Mouse (Mus musculus): ENCODE results near the gene Cc2d2a. TPM values are rescaled to one million over a fixed set of nuclear protein-coding genes. Genes with fewer than 3 reads are reported as not detected.

Gene Cc2d2a
- polyA plus RNA-seq, 1 experiment from 2014 or later = 8.7 TPM

DNA sequence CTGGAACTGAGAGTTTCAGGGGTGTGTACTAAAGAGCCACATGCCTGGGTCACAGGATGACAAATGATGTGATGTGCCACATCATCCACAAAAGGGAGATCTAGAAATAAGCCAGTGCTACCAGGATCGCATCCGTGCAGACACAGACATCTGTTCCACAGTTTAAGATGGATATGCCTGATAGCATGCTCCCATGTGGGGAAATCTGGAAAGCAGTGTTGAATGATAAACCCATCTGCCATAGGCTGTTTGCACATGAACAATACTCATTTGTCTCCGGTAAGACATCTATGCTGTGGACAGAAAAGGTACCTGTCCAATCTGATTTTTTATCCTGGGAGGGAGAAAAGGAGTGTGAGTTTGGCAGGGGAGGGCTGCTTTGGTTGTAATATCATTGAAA is 35.0 kb downstream of the Cc2d2a start:
- Histone ChIP-seq H3K4me3 (ENCODE audit: low read depth, low read length) (no peak overlapping the region), H3K27me3 (ENCODE audit: control insufficient read depth, insufficient read depth, low read length) (no peaks in the 10 kb centered on the region), H3K36me3 (replicated peaks; ENCODE audit: control insufficient read depth, insufficient read depth, low read depth, low read length) (no peaks in the 10 kb centered on the region; the same call in 1 of the 2 replicates), H3K27ac (replicated peaks; ENCODE audit: low read depth, low read length) (no peak overlapping the region), H3K9ac (replicated peaks; ENCODE audit: low read length) (no peak overlapping the region), H3K4me2 (ENCODE audit: low read depth, low read length) (no peak overlapping the region), H3K4me1 (ENCODE audit: control insufficient read depth, insufficient read depth, low read length) (no peaks in the 10 kb centered on the region), H3K9me3 (replicated peaks; ENCODE audit: control insufficient read depth, low read length) (no peaks in the 10 kb centered on the region)
- DNase-seq (ENCODE audit: low spot score) (no peak), ATAC-seq (replicated peaks; ENCODE audit: insufficient number of reproducible peaks, low FRiP score, low TSS enrichment, low read depth) (no peak)
- WGBS = 91% methylated on average over 3 of the region's 3 CpGs

DNA sequence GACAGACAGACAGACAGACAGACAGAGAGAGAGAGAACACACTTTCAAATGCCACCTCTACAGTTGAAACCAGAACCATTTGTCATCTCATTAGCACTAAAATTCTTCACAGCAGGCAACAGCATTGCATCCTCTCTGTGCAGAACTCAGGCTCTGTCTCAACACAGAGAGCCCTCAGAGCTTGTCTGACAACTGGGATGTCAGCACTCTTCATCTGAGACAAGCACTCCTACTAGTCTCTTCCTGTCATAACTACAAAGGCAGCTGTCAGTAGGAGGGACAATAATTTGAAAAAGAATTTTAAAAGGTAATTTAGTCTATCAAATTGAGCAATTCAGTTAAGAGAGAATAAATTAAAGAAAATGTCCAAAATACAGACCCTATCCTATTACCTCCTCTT is 37.1 kb downstream of the Cc2d2a start:
- no peaks in the 10 kb centered on the region for H3K9me3 ChIP-seq (replicated peaks; ENCODE audit: control insufficient read depth, low read length)
- H3K27ac ChIP-seq (replicated peaks; ENCODE audit: low read depth, low read length) = no peak overlapping the region
- H3K36me3 ChIP-seq (replicated peaks; ENCODE audit: control insufficient read depth, insufficient read depth, low read depth, low read length) = no peaks in the 10 kb centered on the region; the same call in 1 of the 2 replicates
- no peak overlapping the region for H3K4me3 ChIP-seq (ENCODE audit: low read depth, low read length)
- no peak overlapping the region for H3K9ac ChIP-seq (replicated peaks; ENCODE audit: low read length)
- no peaks in the 10 kb centered on the region for H3K4me1 ChIP-seq (ENCODE audit: control insufficient read depth, insufficient read depth, low read length)
- ATAC-seq (replicated peaks; ENCODE audit: insufficient number of reproducible peaks, low FRiP score, low TSS enrichment, low read depth) (no peak), DNase-seq (ENCODE audit: low spot score) (no peak)
- no peak overlapping the region for H3K4me2 ChIP-seq (ENCODE audit: low read depth, low read length)
- no peaks in the 10 kb centered on the region for H3K27me3 ChIP-seq (ENCODE audit: control insufficient read depth, insufficient read depth, low read length)

DNA sequence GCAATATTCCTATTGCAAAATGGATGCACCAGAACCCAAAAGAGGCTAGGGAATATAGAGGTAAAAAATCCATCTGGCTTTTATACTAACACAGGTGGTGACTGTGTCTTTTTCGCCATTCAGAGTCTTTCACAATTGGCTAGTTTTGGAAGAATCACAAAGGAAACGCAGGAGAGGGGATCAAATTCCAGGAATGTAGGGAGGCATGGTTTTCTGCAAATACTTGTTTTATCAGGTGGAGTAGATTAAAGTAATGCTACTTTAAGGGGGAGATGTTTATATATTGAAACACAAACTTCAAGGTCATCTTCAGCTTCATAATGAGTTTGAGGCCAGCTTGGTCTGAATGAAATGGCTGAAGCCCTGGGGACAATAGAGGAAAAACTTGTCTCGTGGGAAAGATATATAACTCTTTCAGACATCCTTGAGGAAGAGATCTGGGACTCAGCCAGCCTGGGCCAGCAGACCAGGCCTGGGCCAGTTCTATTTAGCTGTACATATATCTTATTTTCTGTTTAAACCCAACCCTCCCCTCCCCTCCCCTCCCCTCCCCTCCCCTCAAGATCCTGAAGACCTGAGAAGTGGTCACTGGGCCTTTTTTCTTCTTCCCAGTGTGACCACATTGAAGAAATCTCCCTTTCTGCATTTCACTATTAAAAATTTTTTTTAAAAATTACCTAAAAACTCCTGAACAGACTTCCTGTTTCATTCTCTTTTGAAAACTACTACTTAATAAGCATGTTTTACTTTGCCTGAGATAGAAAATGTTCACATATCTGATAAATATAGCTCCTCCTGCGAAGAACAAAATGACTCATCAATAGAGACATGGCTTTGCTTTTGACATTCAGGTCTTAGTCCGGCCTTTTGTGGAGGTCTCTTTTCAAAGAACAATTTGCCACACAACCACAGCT is 59.6 kb downstream of the Cc2d2a start:
- H3K36me3 ChIP-seq (replicated peaks; ENCODE audit: control insufficient read depth, insufficient read depth, low read depth, low read length) = no peaks in the 10 kb centered on the region; the same call in 1 of the 2 replicates
- H3K4me1 ChIP-seq (ENCODE audit: control insufficient read depth, insufficient read depth, low read length) = no peaks in the 10 kb centered on the region
- peak; percentile 69 for DNase-seq (ENCODE audit: low spot score)
- H3K9ac ChIP-seq (replicated peaks; ENCODE audit: low read length) = no peak overlapping the region
- no peak overlapping the region for H3K27ac ChIP-seq (replicated peaks; ENCODE audit: low read depth, low read length)
- no peak overlapping the region for H3K4me3 ChIP-seq (ENCODE audit: low read depth, low read length)
- H3K27me3 ChIP-seq (ENCODE audit: control insufficient read depth, insufficient read depth, low read length) = no peaks in the 10 kb centered on the region
- 57% methylated on average over 5 of the region's 5 CpGs for WGBS
- no peaks in the 10 kb centered on the region for H3K9me3 ChIP-seq (replicated peaks; ENCODE audit: control insufficient read depth, low read length)
- no peak overlapping the region for H3K4me2 ChIP-seq (ENCODE audit: low read depth, low read length)
- ATAC-seq (replicated peaks; ENCODE audit: insufficient number of reproducible peaks, low FRiP score, low TSS enrichment, low read depth) = no peak

DNA sequence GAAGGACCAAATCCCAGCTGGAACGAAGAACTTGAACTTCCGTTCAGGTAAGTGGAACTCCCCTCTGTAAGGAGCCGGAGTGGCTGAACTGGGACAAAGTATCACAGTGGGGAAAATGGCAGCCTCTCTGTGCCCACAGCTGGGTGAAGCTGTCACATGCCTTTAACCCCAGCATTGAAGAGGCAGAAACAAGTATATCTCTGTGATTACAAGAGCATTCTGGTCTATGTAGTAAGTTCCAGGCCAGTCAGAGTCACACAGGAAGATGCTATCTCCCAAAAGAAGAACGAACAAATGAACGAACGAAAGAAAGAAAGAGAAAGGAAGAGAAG is 60.3 kb downstream of the Cc2d2a start:
- Histone ChIP-seq H3K27ac (replicated peaks; ENCODE audit: low read depth, low read length) (no peak overlapping the region), H3K36me3 (replicated peaks; ENCODE audit: control insufficient read depth, insufficient read depth, low read depth, low read length) (no peaks in the 10 kb centered on the region; the same call in 1 of the 2 replicates), H3K4me1 (ENCODE audit: control insufficient read depth, insufficient read depth, low read length) (no peaks in the 10 kb centered on the region), H3K9me3 (replicated peaks; ENCODE audit: control insufficient read depth, low read length) (no peaks in the 10 kb centered on the region), H3K4me3 (ENCODE audit: low read depth, low read length) (no peak overlapping the region), H3K9ac (replicated peaks; ENCODE audit: low read length) (no peak overlapping the region), H3K4me2 (ENCODE audit: low read depth, low read length) (no peak overlapping the region), H3K27me3 (ENCODE audit: control insufficient read depth, insufficient read depth, low read length) (no peaks in the 10 kb centered on the region)
- WGBS = 87% methylated on average over 6 of the region's 6 CpGs
- no peak for DNase-seq (ENCODE audit: low spot score)
- ATAC-seq (replicated peaks; ENCODE audit: insufficient number of reproducible peaks, low FRiP score, low TSS enrichment, low read depth) = no peak

DNA sequence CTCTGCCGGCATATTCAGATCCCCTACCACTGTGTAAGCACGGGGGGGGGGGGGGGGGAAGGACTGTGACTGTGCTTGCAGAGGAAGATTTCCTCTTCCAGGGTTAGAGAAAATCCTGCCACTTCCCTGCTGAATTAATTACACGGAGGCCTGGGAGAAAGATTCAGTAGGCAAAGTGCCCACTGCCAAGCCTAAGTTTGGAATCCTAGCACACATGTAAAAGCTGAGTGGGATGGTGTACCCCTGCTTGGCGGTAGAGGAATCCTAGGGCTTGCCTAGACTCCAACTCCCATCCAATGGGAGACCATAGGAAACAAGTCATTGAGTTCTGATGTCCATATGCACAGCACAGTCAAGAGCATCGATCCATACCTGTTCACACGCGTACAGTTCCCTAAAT is 61.7 kb downstream of the Cc2d2a start:
- H3K4me1 ChIP-seq (ENCODE audit: control insufficient read depth, insufficient read depth, low read length) = no peaks in the 10 kb centered on the region
- DNase-seq (ENCODE audit: low spot score) (no peak), ATAC-seq (replicated peaks; ENCODE audit: insufficient number of reproducible peaks, low FRiP score, low TSS enrichment, low read depth) (no peak)
- no peak overlapping the region for H3K9ac ChIP-seq (replicated peaks; ENCODE audit: low read length)
- no peak overlapping the region for H3K4me3 ChIP-seq (ENCODE audit: low read depth, low read length)
- H3K4me2 ChIP-seq (ENCODE audit: low read depth, low read length) = no peak overlapping the region
- H3K9me3 ChIP-seq (replicated peaks; ENCODE audit: control insufficient read depth, low read length) = no peaks in the 10 kb centered on the region
- WGBS = 81% methylated on average over 7 of the region's 7 CpGs
- H3K27ac ChIP-seq (replicated peaks; ENCODE audit: low read depth, low read length) = no peak overlapping the region
- H3K27me3 ChIP-seq (ENCODE audit: control insufficient read depth, insufficient read depth, low read length) = no peaks in the 10 kb centered on the region
- no peaks in the 10 kb centered on the region for H3K36me3 ChIP-seq (replicated peaks; ENCODE audit: control insufficient read depth, insufficient read depth, low read depth, low read length)

DNA sequence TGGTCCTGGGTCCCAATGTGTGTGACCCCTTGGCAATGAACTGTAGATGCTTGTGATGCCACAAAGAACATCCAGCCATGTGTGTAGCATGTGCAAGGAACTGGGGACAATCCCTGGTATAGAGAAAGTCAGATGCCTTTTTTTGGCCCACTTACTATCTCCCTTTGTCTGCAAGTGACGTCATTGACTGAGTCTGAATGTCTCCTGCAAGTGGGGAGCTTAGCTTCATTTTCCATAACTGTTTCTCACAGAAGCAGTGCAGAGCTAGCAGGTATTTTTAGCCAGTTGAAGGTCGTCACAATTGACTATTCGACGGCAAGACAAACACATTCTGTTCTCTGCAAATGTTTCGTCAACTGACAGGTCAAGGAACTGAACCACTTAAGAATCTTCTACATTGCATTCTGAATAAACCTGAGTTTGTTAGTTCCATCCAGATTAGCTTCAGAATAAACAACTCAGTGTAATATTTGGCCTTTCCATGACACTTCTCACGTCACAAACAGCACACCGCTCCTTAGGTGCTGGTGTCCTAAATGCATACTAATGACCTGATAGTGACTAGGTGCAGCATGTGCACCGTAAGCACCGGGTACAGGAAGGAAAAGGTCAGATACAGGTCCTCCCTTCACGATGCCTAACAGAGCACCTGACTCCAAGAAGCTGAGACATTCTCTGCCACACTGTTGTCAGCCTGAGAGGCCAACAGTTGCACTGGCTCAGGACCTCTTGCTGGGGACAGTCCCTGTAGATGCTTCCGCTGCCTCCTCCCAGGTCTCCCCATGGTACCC is 66.4 kb downstream of the Cc2d2a start:
- H3K9me3 ChIP-seq (replicated peaks; ENCODE audit: control insufficient read depth, low read length) = no peaks in the 10 kb centered on the region
- H3K4me3 ChIP-seq (ENCODE audit: low read depth, low read length) = no peak overlapping the region
- H3K4me1 ChIP-seq (ENCODE audit: control insufficient read depth, insufficient read depth, low read length) = no peaks in the 10 kb centered on the region
- no peak for DNase-seq (ENCODE audit: low spot score)
- WGBS = 86% methylated on average over 11 of the region's 11 CpGs
- no peaks in the 10 kb centered on the region for H3K27me3 ChIP-seq (ENCODE audit: control insufficient read depth, insufficient read depth, low read length)
- ATAC-seq (replicated peaks; ENCODE audit: insufficient number of reproducible peaks, low FRiP score, low TSS enrichment, low read depth) = no peak
- no peak overlapping the region for H3K4me2 ChIP-seq (ENCODE audit: low read depth, low read length)
- no peak overlapping the region for H3K9ac ChIP-seq (replicated peaks; ENCODE audit: low read length)
- H3K27ac ChIP-seq (replicated peaks; ENCODE audit: low read depth, low read length) = no peak overlapping the region
- H3K36me3 ChIP-seq (replicated peaks; ENCODE audit: control insufficient read depth, insufficient read depth, low read depth, low read length) = no peaks in the 10 kb centered on the region

DNA sequence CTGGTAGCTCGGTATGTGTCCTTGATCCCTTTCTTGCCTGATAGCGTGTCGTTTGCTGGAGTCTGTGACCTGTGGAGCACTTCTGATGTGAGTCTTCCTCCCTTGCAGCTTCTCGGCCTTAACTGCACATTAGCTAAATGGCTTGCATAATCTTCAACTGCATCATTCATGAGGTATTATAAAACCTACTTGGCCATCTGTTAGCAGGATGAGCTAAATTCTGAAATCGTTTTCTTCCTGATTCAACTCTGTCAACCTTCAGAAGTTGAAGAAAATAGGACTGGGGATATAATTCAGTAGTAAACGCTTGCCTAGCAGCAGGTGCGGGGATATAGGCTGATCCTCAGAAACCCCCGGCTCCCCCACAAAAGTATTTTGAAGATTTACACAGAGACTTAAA is 70.2 kb downstream of the Cc2d2a start:
- Histone ChIP-seq H3K9me3 (replicated peaks; ENCODE audit: control insufficient read depth, low read length) (no peaks in the 10 kb centered on the region), H3K36me3 (replicated peaks; ENCODE audit: control insufficient read depth, insufficient read depth, low read depth, low read length) (no peaks in the 10 kb centered on the region), H3K9ac (replicated peaks; ENCODE audit: low read length) (no peak overlapping the region), H3K4me3 (ENCODE audit: low read depth, low read length) (no peak overlapping the region), H3K27me3 (ENCODE audit: control insufficient read depth, insufficient read depth, low read length) (no peaks in the 10 kb centered on the region), H3K4me1 (ENCODE audit: control insufficient read depth, insufficient read depth, low read length) (no peaks in the 10 kb centered on the region), H3K27ac (replicated peaks; ENCODE audit: low read depth, low read length) (no peak overlapping the region), H3K4me2 (ENCODE audit: low read depth, low read length) (no peak overlapping the region)
- DNase-seq (ENCODE audit: low spot score) (no peak), ATAC-seq (replicated peaks; ENCODE audit: insufficient number of reproducible peaks, low FRiP score, low TSS enrichment, low read depth) (no peak)
- 83% methylated on average over 8 of the region's 8 CpGs for WGBS

DNA sequence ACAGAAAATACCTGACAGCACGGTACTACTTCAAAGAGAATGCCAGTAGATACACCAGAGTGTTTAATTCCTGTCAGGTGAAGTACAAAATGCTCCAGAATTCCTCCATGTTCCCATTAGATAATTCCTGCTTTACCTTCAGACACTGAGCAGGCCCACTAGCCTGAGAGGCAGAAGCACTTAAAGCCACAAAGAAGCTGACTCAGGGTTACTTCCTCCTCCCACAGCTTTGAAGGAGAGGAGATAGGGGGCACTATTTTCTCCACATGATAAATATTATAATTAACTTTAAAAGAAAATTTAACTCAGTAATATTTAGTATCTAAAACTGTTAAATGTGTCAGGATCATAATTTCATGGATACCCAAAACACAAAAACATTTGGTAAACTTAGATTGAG is 82.0 kb downstream of the Cc2d2a start:
- Histone ChIP-seq H3K27ac (replicated peaks; ENCODE audit: low read depth, low read length) (no peak overlapping the region), H3K4me1 (ENCODE audit: control insufficient read depth, insufficient read depth, low read length) (no peaks in the 10 kb centered on the region), H3K4me3 (ENCODE audit: low read depth, low read length) (no peak overlapping the region), H3K36me3 (replicated peaks; ENCODE audit: control insufficient read depth, insufficient read depth, low read depth, low read length) (no peaks in the 10 kb centered on the region), H3K4me2 (ENCODE audit: low read depth, low read length) (no peak overlapping the region), H3K9me3 (replicated peaks; ENCODE audit: control insufficient read depth, low read length) (no peaks in the 10 kb centered on the region), H3K9ac (replicated peaks; ENCODE audit: low read length) (no peak overlapping the region), H3K27me3 (ENCODE audit: control insufficient read depth, insufficient read depth, low read length) (no peaks in the 10 kb centered on the region)
- ATAC-seq (replicated peaks; ENCODE audit: insufficient number of reproducible peaks, low FRiP score, low TSS enrichment, low read depth) = no peak
- 97% methylated on average over 1 of the region's 1 CpGs for WGBS
- no peak for DNase-seq (ENCODE audit: low spot score)

Data from embryonic facial prominence, embryonic 11.5 days (tissue).